Mouse (Mus musculus) hindbrain, postnatal 0 days (tissue): ENCODE data around the gene Gda. TPM values are rescaled to one million over a fixed set of nuclear protein-coding genes. Genes with fewer than 3 reads are reported as not detected.

Source experiments
- ATAC-seq: fragments of 200-750 bp; cut with Nextera tagmentation; 2 replicates; pipeline ENCODE4 v1.8.0; 2017; ENCODE audit warnings: mild to moderate bottlenecking, moderate TSS enrichment, moderate library complexity
- DNase-seq: peaks from one replicate; pipeline ENCODE4 v3.0.0-alpha.2; 2015; ENCODE audit warnings: low spot score
- H3K27ac ChIP-seq: fragments of 300-500 bp; sonication (generic); 2 replicates; pipeline ENCODE4 v1.5.1; 2014; ENCODE audit warnings: mild to moderate bottlenecking
- H3K27me3 ChIP-seq: fragments of 300-500 bp; sonication (generic); 2 replicates; pipeline ENCODE4 v1.6.1; 2014; ENCODE audit warnings: low read length, mixed read lengths; ENCODE audit not compliant: insufficient read depth
- H3K36me3 ChIP-seq: fragments of 300-500 bp; sonication (generic); 2 replicates; pipeline ENCODE4 v1.6.1; 2014; ENCODE audit warnings: low read length, mixed read lengths; ENCODE audit not compliant: insufficient read depth
- H3K4me1 ChIP-seq: fragments of 300-500 bp; sonication (generic); 2 replicates; pipeline ENCODE4 v1.6.1; 2014; ENCODE audit warnings: antibody characterized with exemption, low read length, mixed read lengths; ENCODE audit not compliant: insufficient read depth
- H3K4me2 ChIP-seq: fragments of 300-500 bp; sonication (generic); 2 replicates; pipeline ENCODE4 v1.6.1; 2014; ENCODE audit warnings: low read depth, mild to moderate bottlenecking, low read length, moderate library complexity, mixed read lengths
- H3K4me3 ChIP-seq: fragments of 300-500 bp; sonication (generic); 2 replicates; pipeline ENCODE4 v1.5.1; 2014; ENCODE audit warnings: low read length
- H3K9ac ChIP-seq: fragments of 300-500 bp; sonication (generic); replicated peaks from 2 replicates; pipeline ENCODE4 v1.6.1; 2014; ENCODE audit warnings: mild to moderate bottlenecking, low read length, moderate library complexity, mixed read lengths
- H3K9me3 ChIP-seq: fragments of 300-500 bp; sonication (generic); 2 replicates; pipeline ENCODE4 v1.6.1; 2016; ENCODE audit warnings: low read length, mixed read lengths
- CTCF ChIP-seq: IDR thresholded peaks from 2 replicates; pipeline ENCODE4 v1.5.1; 2016; ENCODE audit warnings: antibody characterized with exemption, control low read depth, low read depth
- WGBS: fragments of 180-500 bp; shearing (Covaris S2); extraction: QIAGEN DNeasy Blood & Tissue Kit; methylation state at CpG from one replicate; pipeline ENCODE4 v1.1.7; 2014; 5-methylcytosine and 5-hydroxymethylcytosine counted together
- polyA plus RNA-seq: library from polyadenylated mRNA; unstranded; fragments of >200 nt; fragmentation: Nextera tagmentation; extraction: Ambion mirVana; gene quantifications from 2 replicates; pipeline ENCODE4 v1.2.1, GENCODE M21; 2015
- total RNA-seq: library from RNA; depleted of rRNA; stranded (reverse); fragments of >200 nt; gene quantifications from 2 replicates; pipeline ENCODE4 v1.2.3, GENCODE M21; 2014

The Gda gene
- total and polyA plus RNA-seq, 2 experiments from 2014 or later: 0.64 to 2.7 TPM

DNA sequence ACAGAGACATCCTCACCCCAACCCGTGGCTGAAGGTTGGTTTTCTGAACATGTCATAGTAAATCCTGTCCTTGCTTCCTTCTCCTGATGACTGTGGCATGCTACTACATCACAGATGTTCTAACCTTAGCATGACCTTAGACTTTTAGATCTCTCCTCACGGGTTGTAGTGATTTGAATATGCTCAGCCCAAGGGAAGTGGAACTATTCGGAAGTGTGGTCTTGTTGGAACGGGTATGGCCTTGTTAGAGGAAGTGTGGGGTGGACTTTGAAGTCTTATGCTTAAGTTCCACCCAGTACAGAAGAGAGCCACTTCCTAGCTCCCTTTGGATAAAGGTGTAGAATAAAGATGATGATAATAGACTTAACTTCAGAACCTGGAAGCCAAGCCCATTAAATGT is 22.6 kb upstream of the Gda start:
- ATAC-seq: no peak
- no peak overlapping the region for H3K27ac ChIP-seq
- H3K36me3 ChIP-seq: no peaks in the 10 kb centered on the region
- no peaks in the 10 kb centered on the region for H3K4me1 ChIP-seq
- 86% methylated on average over 4 of the region's 4 CpGs for WGBS
- H3K9me3 ChIP-seq: no peaks in the 10 kb centered on the region
- DNase-seq: no peak
- H3K9ac ChIP-seq: no peak overlapping the region
- TF ChIP-seq CTCF: no peak
- no peak overlapping the region for H3K4me3 ChIP-seq
- H3K27me3 ChIP-seq: no peaks in the 10 kb centered on the region
- no peak overlapping the region for H3K4me2 ChIP-seq

DNA sequence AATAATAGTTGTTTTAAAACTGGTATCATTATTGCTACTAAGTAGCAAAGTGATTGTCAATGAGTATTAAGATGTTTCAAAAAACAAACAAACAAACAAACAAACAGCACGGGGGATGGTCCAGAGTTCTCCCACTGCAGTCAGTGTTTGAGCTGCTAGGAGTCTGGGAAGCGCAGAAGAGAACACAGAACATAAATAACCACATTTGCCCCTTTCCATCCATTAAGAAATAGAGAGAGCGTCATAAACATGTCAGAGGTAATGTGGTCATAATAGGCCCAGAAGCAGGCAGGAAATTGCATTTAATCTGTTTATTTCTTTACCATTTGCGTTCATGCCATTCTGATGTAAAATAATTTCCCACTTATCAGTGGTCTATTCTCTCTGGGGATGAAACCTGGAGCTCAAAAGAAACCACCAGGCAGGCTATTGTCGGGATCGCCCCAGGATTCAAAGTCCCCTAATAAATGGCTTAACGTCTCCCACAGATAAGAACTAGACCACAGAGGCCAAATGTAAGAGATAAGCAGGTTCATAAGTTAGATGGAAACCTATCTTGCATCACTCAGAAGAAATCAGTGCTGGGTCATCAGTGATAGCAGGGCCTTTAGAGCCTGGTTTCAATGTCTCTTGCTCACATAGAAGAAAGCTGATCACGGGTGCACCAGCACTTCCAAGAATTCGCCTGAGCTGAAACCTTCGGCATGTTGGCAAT is 20.7 kb upstream of the Gda start:
- Histone ChIP-seq H3K4me1 (no peaks in the 10 kb centered on the region), H3K27ac (no peak overlapping the region), H3K9me3 (no peaks in the 10 kb centered on the region), H3K27me3 (no peaks in the 10 kb centered on the region), H3K4me3 (no peak overlapping the region), H3K4me2 (no peak overlapping the region), H3K9ac (no peak overlapping the region), H3K36me3 (no peaks in the 10 kb centered on the region)
- no peak for TF ChIP-seq CTCF
- no peak for ATAC-seq
- DNase-seq: no peak
- 82% methylated on average over 10 of the region's 10 CpGs for WGBS

- no peak for ATAC-seq
- TF ChIP-seq CTCF: no peak
Measured at GRCm38 (mm10) chr19:21491391-21491790, 18.1 kb upstream of the Gda start.

DNA sequence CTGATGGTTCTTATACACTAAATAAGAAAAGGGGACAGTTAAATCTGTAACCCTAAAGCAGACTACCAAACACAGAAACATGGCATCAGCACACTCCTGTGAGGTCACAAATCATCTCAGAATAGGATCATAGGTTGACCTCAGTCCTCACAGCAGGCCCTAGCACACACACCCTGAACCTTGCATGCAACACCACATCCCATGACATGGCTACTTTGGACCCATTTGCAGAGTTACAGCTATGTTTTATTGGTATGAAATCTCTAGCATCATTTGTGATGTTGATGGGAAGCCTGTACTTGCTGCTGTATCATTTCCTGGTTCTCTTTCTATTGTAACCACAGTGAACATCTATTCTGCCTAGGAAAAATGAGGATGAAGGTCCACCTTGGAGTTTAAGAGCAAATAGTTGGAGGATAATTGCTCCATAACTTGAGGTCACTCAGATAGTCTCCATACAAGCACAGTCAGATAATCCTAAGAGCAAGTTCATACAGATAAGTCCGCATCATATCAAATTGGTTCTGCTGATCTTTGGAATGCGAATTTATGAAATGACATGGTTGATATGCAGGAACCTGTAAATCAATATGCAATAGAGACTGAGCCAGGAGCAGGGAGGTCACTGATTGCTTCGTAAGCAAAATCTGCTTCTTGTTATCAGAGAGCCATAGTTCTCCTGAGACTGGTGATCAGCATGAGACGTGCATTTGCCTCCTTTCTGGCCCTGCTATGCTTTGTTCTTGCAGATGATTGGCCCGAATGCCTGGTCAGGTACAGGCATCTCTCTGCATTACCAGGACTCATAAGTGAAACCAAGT is 14.1 kb upstream of the Gda start:
- DNase-seq (no peak), ATAC-seq (no peak)
- 86% methylated on average over 5 of the region's 5 CpGs for WGBS
- no peak for TF ChIP-seq CTCF
- no peaks in the 10 kb centered on the region for H3K9me3 ChIP-seq
- no peak overlapping the region for H3K4me3 ChIP-seq
- H3K27ac ChIP-seq: no peak overlapping the region
- no peaks in the 10 kb centered on the region for H3K4me1 ChIP-seq
- no peaks in the 10 kb centered on the region for H3K36me3 ChIP-seq
- H3K4me2 ChIP-seq: no peak overlapping the region
- H3K9ac ChIP-seq: no peak overlapping the region
- H3K27me3 ChIP-seq: no peaks in the 10 kb centered on the region

More at GRCm38 (mm10) chr19:21491391-21491790, 18.1 kb upstream of the Gda start:
- Histone ChIP-seq H3K9me3 (no peaks in the 10 kb centered on the region), H3K9ac (no peak overlapping the region), H3K4me2 (no peak overlapping the region), H3K4me3 (no peak overlapping the region), H3K27ac (no peak overlapping the region), H3K4me1 (no peaks in the 10 kb centered on the region), H3K36me3 (no peaks in the 10 kb centered on the region), H3K27me3 (no peaks in the 10 kb centered on the region)
- no peak for DNase-seq

DNA sequence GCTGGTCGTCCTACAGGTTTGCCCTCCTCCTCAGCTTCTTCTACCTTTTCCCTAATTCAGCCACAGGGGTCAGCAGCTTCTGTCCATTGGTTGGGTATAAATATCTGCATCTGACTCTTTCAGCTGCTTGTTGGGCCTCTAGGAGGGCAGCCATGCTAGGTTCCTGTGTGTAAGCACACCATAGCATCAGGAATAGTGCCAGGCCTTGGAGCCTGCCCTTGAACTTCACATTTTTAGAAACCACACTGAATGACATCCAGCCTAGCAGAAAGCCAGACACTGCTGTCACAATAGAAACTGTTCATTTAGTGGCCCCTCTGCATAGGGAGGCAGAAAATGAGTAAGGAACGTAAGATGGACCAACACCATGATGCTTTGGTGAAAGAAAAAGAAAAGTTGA is 8.9 kb upstream of the Gda start:
- Histone ChIP-seq H3K4me1 (no peaks in the 10 kb centered on the region), H3K27ac (no peak overlapping the region), H3K36me3 (no peaks in the 10 kb centered on the region), H3K4me2 (no peak overlapping the region), H3K4me3 (no peak overlapping the region), H3K27me3 (no peaks in the 10 kb centered on the region), H3K9me3 (no peaks in the 10 kb centered on the region), H3K9ac (no peak overlapping the region)
- DNase-seq: no peak
- TF ChIP-seq CTCF: no peak
- 74% methylated on average over 2 of the region's 2 CpGs for WGBS
- no peak for ATAC-seq

- no peak for ATAC-seq
Measured at GRCm38 (mm10) chr19:21481031-21481430, 7.8 kb upstream of the Gda start.

GRCm38 (mm10) chr19:21480053-21480419 is 6.8 kb upstream of the Gda start:
- Histone ChIP-seq H3K4me3 (no peak overlapping the region), H3K9ac (no peak overlapping the region), H3K27me3 (no peaks in the 10 kb centered on the region), H3K4me1 (no peaks in the 10 kb centered on the region), H3K9me3 (no peaks in the 10 kb centered on the region), H3K27ac (peak overlapping the region; percentile 11; the same call in 1 of the 2 replicates), H3K4me2 (no peak overlapping the region), H3K36me3 (no peaks in the 10 kb centered on the region)
- TF ChIP-seq CTCF: no peak
- 36% methylated on average over 2 of the region's 2 CpGs for WGBS
- ATAC-seq (peak; percentile 51), DNase-seq (no peak)

More at GRCm38 (mm10) chr19:21481031-21481430, 7.8 kb upstream of the Gda start:
- H3K9me3 ChIP-seq: no peaks in the 10 kb centered on the region
- H3K4me3 ChIP-seq: no peak overlapping the region
- WGBS: 94% methylated on average over 1 of the region's 1 CpGs
- H3K27ac ChIP-seq: no peak overlapping the region
- DNase-seq: no peak
- no peak overlapping the region for H3K9ac ChIP-seq
- no peaks in the 10 kb centered on the region for H3K4me1 ChIP-seq
- H3K4me2 ChIP-seq: no peak overlapping the region
- H3K36me3 ChIP-seq: no peaks in the 10 kb centered on the region
- H3K27me3 ChIP-seq: no peaks in the 10 kb centered on the region
- no peak for TF ChIP-seq CTCF
